Mouse (Mus musculus) cerebellum, adult 11-12 months (tissue): ENCODE data around the gene Rps6kl1.
A peak's percentile ranks its signal among the peaks of the same experiment; 100 is the strongest.

Source experiments
- DNase-seq: peaks from one replicate; pipeline ENCODE4 v3.0.0; 2022

Rps6kl1 gene

GRCm38 (mm10) chr12:85135513-85136470 is 15.3 kb downstream of the Rps6kl1 start:
- no peak for DNase-seq

GRCm38 (mm10) chr12:85134043-85134794 is 16.8 kb downstream of the Rps6kl1 start:
- DNase-seq: no peak

GRCm38 (mm10) chr12:85131361-85131760 is 19.7 kb downstream of the Rps6kl1 start:
- DNase-seq: no peak

- no peak for DNase-seq
These were observed 21.6 kb downstream of the Rps6kl1 start for GRCm38 (mm10) chr12:85129426-85129978.

- DNase-seq: no peak
These were observed 24.0 kb downstream of the Rps6kl1 start for GRCm38 (mm10) chr12:85126986-85127603.

GRCm38 (mm10) chr12:85124751-85125150 is 26.3 kb downstream of the Rps6kl1 start:
- DNase-seq: no peak

GRCm38 (mm10) chr12:85123645-85124044 is 27.4 kb downstream of the Rps6kl1 start:
- DNase-seq: no peak

GRCm38 (mm10) chr12:85123108-85123530 is 27.9 kb downstream of the Rps6kl1 start:
- no peak for DNase-seq

- DNase-seq: no peak
These were observed 29.1 kb downstream of the Rps6kl1 start for GRCm38 (mm10) chr12:85121806-85122459.

GRCm38 (mm10) chr12:85115678-85116077 is 35.4 kb downstream of the Rps6kl1 start:
- DNase-seq: no peak

- no peak for DNase-seq
These were observed 37.1 kb downstream of the Rps6kl1 start for GRCm38 (mm10) chr12:85113917-85114316.

- DNase-seq: no peak
These were observed 37.7 kb downstream of the Rps6kl1 start for GRCm38 (mm10) chr12:85113337-85113736.

GRCm38 (mm10) chr12:85112550-85113251 is 38.4 kb downstream of the Rps6kl1 start:
- no peak for DNase-seq

GRCm38 (mm10) chr12:85110698-85111592 is 40.1 kb downstream of the Rps6kl1 start, which contains the start of the genes Prox2 and Dlst:
TSS of gene Prox2 (minus strand) at chr12:85110759.
TSS of gene Dlst (plus strand) at chr12:85110833.
- peak; percentile 87 for DNase-seq

- DNase-seq: no peak
These were observed 40.9 kb downstream of the Rps6kl1 start for GRCm38 (mm10) chr12:85110011-85110697.

- no peak for DNase-seq
These were observed 41.6 kb downstream of the Rps6kl1 start for GRCm38 (mm10) chr12:85109426-85109825.

- DNase-seq: no peak
These were observed 42.4 kb downstream of the Rps6kl1 start for GRCm38 (mm10) chr12:85108643-85109042.

- no peak for DNase-seq
These were observed 44.8 kb downstream of the Rps6kl1 start for GRCm38 (mm10) chr12:85106292-85106691.

GRCm38 (mm10) chr12:85104789-85105188 is 46.3 kb downstream of the Rps6kl1 start:
- DNase-seq: no peak

- no peak for DNase-seq
These were observed 48.0 kb downstream of the Rps6kl1 start for GRCm38 (mm10) chr12:85103096-85103495.
